18 mouse cellular contexts compared by ENCODE assay signal in the genomic region with DNA sequence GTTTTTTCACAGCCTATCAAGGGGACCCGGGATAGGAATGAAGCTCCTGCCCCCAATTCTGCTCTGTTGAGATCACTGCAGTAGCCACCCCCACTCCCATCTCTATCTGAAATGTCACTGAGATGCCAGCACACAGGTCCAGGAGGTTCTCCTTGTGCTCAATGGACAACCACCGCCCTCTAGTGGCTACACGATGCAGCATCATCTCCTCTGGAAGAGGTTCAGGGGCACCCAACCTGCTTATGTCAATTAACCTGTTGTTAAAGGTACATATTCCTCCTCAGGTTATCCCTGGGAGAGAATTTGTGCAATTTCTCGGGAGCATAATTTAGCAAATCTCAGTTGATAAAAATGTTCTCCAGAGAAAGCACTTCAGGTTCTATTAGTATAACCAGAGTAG. TPM values are rescaled to one million over a fixed set of nuclear protein-coding genes. Genes with fewer than 3 reads are reported as not detected.
DNase-seq lines count a peak whose midpoint lies in the region; ATAC-seq and TF ChIP-seq lines count a peak whose summit lies in the region.
"Not testable (repeated sequence)": the region's sequence is repeated elsewhere in the genome, so short reads cannot be mapped to it uniquely, and the experiment has no call there.
"Had no signal": no experiment of that assay in that cellular context is flagged by ENCODE, and none has a peak within 500 bp of the region (broad histone marks: within the 10 kb centered on the region; RNA-seq: fewer than 3 reads in every experiment).

No protein-coding gene starts in this region.

- H3K36me3 ChIP-seq in liver, adult 2 months (ENCODE audit: control insufficient read depth, insufficient read depth, low read length); midbrain, postnatal 0 days (ENCODE audit: insufficient read depth, low read length): not testable (repeated sequence)

- DNase-seq in B cell, adult 2 months, result peak; percentile 37 to 39
- peak; percentile 31 for DNase-seq in brain, adult 2 months (ENCODE audit: low read depth, low spot score)
- DNase-seq in cerebellum, postnatal 14 days, result peak; percentile 60 to 75
- DNase-seq in heart, postnatal 10 days, result peak; percentile 17 to 35
- peak; percentile 36 for DNase-seq in kidney, postnatal 14 days
- peak; percentile 6 for DNase-seq in liver, adult 2 months (ENCODE audit: extremely low read depth, low read depth, low spot score)
- not testable (repeated sequence) for DNase-seq in midbrain, postnatal 0 days (ENCODE audit: low spot score)
- peak; percentile 19 to 23 for DNase-seq in thymus, postnatal 36 days

- not testable (repeated sequence) for ATAC-seq in midbrain, postnatal 0 days (ENCODE audit: low FRiP score)

- not testable (repeated sequence) for H3K79me2 ChIP-seq in liver, adult 2 months (ENCODE audit: control insufficient read depth, insufficient read depth, low read length)

- intact Hi-C loops in heart, postnatal 10 days (cut with DNase I), result not testable (repeated sequence)

- H3K27ac ChIP-seq in liver, adult 2 months (replicated peaks; ENCODE audit: insufficient read depth, low read depth, low read length); midbrain, postnatal 0 days (ENCODE audit: low read depth, low read length): not testable (repeated sequence)

- H3K27me3 ChIP-seq in liver, adult 2 months (ENCODE audit: control insufficient read depth, insufficient read depth, low read length); midbrain, postnatal 0 days (ENCODE audit: insufficient read depth, low read length): not testable (repeated sequence)

- H3K9me3 ChIP-seq in midbrain, postnatal 0 days (ENCODE audit: low read length), result not testable (repeated sequence)

- H3K4me1 ChIP-seq in liver, adult 2 months (ENCODE audit: control insufficient read depth, insufficient read depth, low read length); midbrain, postnatal 0 days (ENCODE audit: insufficient read depth, low read length): not testable (repeated sequence)

- not testable (repeated sequence) for H3K9ac ChIP-seq in liver, adult 2 months (ENCODE audit: low read depth, low read length); midbrain, postnatal 0 days (replicated peaks; ENCODE audit: low read length, poor library complexity, severe bottlenecking)

- not testable (repeated sequence) for H3K4me2 ChIP-seq in midbrain, postnatal 0 days (ENCODE audit: low read depth, low read length, poor library complexity, severe bottlenecking)

- H3K4me3 ChIP-seq in liver, adult 2 months (ENCODE audit: insufficient read depth, low read depth, low read length); midbrain, postnatal 0 days (ENCODE audit: low read depth, low read length): not testable (repeated sequence)

- TF ChIP-seq CTCF in liver, adult 2 months (IDR thresholded peaks at IDR 0.05; ENCODE audit: low read depth, low read length), result not testable (repeated sequence)
- peak; percentile 58 for TF ChIP-seq CTCF in midbrain, postnatal 0 days (IDR thresholded peaks at IDR 0.05)

- WGBS in liver, adult 2 months, result 6% methylated on average over 3 of the region's 4 CpGs
- 9% methylated on average over 3 of the region's 4 CpGs for WGBS in midbrain, postnatal 0 days

- not testable (repeated sequence) for TF ChIP-seq POLR2A in liver, adult 2 months (IDR thresholded peaks at IDR 0.05; ENCODE audit: extremely low read depth, insufficient read depth, low read length)

RNA-seq across cellular contexts. Expression of a gene that starts 2.2 kb away (rescaled TPM):
- total RNA-seq in heart, postnatal 10 days (2021), result not detected
- total RNA-seq in liver, adult 2 months (2014; rRNA removed), result not detected in 2 replicates
- not detected in 2 replicates for polyA plus RNA-seq in liver, adult 2 months (2012; rRNA removed)
- not detected in 2 replicates for total RNA-seq in midbrain, postnatal 0 days (2014; rRNA removed)
- polyA plus RNA-seq in midbrain, postnatal 0 days (2015; fragmentation: Nextera tagmentation; extraction: Ambion mirVana), result not detected in 2 replicates
- total RNA-seq: adrenal gland, adult 18-20 months; gastrocnemius, adult 18-20 months; layer of hippocampus, postnatal 36 days had no signal
- polyA plus RNA-seq: embryonic facial prominence, embryonic 15.5 days; forebrain, embryonic 13.5 days; heart, embryonic 10.5 days; hindbrain, embryonic 11.5 days; limb, embryonic 13.5 days; midbrain, embryonic 13.5 days; spleen, adult 2 months had no signal

RNA-seq across cellular contexts. Expression of a gene that starts 7.2 kb away (rescaled TPM):
- not detected for total RNA-seq in heart, postnatal 10 days (2021)
- not detected in 2 replicates for total RNA-seq in liver, adult 2 months (2014; rRNA removed)
- not detected in 2 replicates for polyA plus RNA-seq in liver, adult 2 months (2012; rRNA removed)
- not detected in 2 replicates for total RNA-seq in midbrain, postnatal 0 days (2014; rRNA removed)
- not detected in 2 replicates for polyA plus RNA-seq in midbrain, postnatal 0 days (2015; fragmentation: Nextera tagmentation; extraction: Ambion mirVana)
- total RNA-seq: adrenal gland, adult 18-20 months; gastrocnemius, adult 18-20 months; layer of hippocampus, postnatal 36 days had no signal
- polyA plus RNA-seq: embryonic facial prominence, embryonic 15.5 days; forebrain, embryonic 13.5 days; heart, embryonic 10.5 days; hindbrain, embryonic 11.5 days; limb, embryonic 13.5 days; midbrain, embryonic 13.5 days; spleen, adult 2 months had no signal

RNA-seq across cellular contexts. Expression of a gene that starts 13.2 kb away (rescaled TPM):
- total RNA-seq in heart, postnatal 10 days (2021), result not detected
- not detected in 2 replicates for total RNA-seq in liver, adult 2 months (2014; rRNA removed)
- not detected in 2 replicates for polyA plus RNA-seq in liver, adult 2 months (2012; rRNA removed)
- total RNA-seq in midbrain, postnatal 0 days (2014; rRNA removed), result not detected in 2 replicates
- polyA plus RNA-seq in midbrain, postnatal 0 days (2015; fragmentation: Nextera tagmentation; extraction: Ambion mirVana), result not detected in 2 replicates
- total RNA-seq: adrenal gland, adult 18-20 months; gastrocnemius, adult 18-20 months; layer of hippocampus, postnatal 36 days had no signal
- polyA plus RNA-seq: embryonic facial prominence, embryonic 15.5 days; forebrain, embryonic 13.5 days; heart, embryonic 10.5 days; hindbrain, embryonic 11.5 days; limb, embryonic 13.5 days; midbrain, embryonic 13.5 days; spleen, adult 2 months had no signal

RNA-seq across cellular contexts. Expression of a gene that starts 25.0 kb away (rescaled TPM):
- total RNA-seq in heart, postnatal 10 days (2021), result not detected
- not detected in 2 replicates for total RNA-seq in liver, adult 2 months (2014; rRNA removed)
- not detected in 2 replicates for polyA plus RNA-seq in liver, adult 2 months (2012; rRNA removed)
- total RNA-seq in midbrain, postnatal 0 days (2014; rRNA removed), result not detected in 2 replicates
- not detected in 2 replicates for polyA plus RNA-seq in midbrain, postnatal 0 days (2015; fragmentation: Nextera tagmentation; extraction: Ambion mirVana)
- total RNA-seq: adrenal gland, adult 18-20 months; gastrocnemius, adult 18-20 months; layer of hippocampus, postnatal 36 days had no signal
- polyA plus RNA-seq: embryonic facial prominence, embryonic 15.5 days; forebrain, embryonic 13.5 days; heart, embryonic 10.5 days; hindbrain, embryonic 11.5 days; limb, embryonic 13.5 days; midbrain, embryonic 13.5 days; spleen, adult 2 months had no signal

RNA-seq across cellular contexts. Expression of a gene that starts 36.6 kb away (rescaled TPM):
- not detected for total RNA-seq in heart, postnatal 10 days (2021)
- not detected in 2 replicates for total RNA-seq in liver, adult 2 months (2014; rRNA removed)
- not detected in 2 replicates for polyA plus RNA-seq in liver, adult 2 months (2012; rRNA removed)
- not detected in 2 replicates for total RNA-seq in midbrain, postnatal 0 days (2014; rRNA removed)
- not detected in 2 replicates for polyA plus RNA-seq in midbrain, postnatal 0 days (2015; fragmentation: Nextera tagmentation; extraction: Ambion mirVana)
- total RNA-seq: adrenal gland, adult 18-20 months; gastrocnemius, adult 18-20 months; layer of hippocampus, postnatal 36 days had no signal
- polyA plus RNA-seq: embryonic facial prominence, embryonic 15.5 days; forebrain, embryonic 13.5 days; heart, embryonic 10.5 days; hindbrain, embryonic 11.5 days; limb, embryonic 13.5 days; midbrain, embryonic 13.5 days; spleen, adult 2 months had no signal
